Mouse (Mus musculus): Measurements from ENCODE around the gene Vps35l. TPM values are rescaled to one million over a fixed set of nuclear protein-coding genes. Genes with fewer than 3 reads are reported as not detected.

Gene Vps35l
- total RNA-seq (2015) (40.4 and 51.6 TPM in 2 replicates), total RNA-seq (2017) (49.5 and 49.7 TPM in 2 replicates)

GRCm38 (mm10) chr7:118739975-118740531 lies at the start of gene Vps35l:
Vps35l (plus strand) TSS chr7:118740226.
- peak; percentile 79 for ATAC-seq (ENCODE audit: poor library complexity, severe bottlenecking)

GRCm38 (mm10) chr7:118691287-118691686 lies 48.7 kb upstream of the Vps35l start:
- no peak for ATAC-seq (ENCODE audit: poor library complexity, severe bottlenecking)

- no peak for ATAC-seq (ENCODE audit: poor library complexity, severe bottlenecking)
Measured at GRCm38 (mm10) chr7:118696146-118696545, 43.9 kb upstream of the Vps35l start.

- ATAC-seq (ENCODE audit: poor library complexity, severe bottlenecking): no peak
Measured at GRCm38 (mm10) chr7:118697168-118697567, 42.9 kb upstream of the Vps35l start.

GRCm38 (mm10) chr7:118698882-118699281 lies 41.1 kb upstream of the Vps35l start:
- ATAC-seq (ENCODE audit: poor library complexity, severe bottlenecking): no peak

- ATAC-seq (ENCODE audit: poor library complexity, severe bottlenecking): peak; percentile 84
Measured at GRCm38 (mm10) chr7:118703144-118703561, 36.9 kb upstream of the Vps35l start.

GRCm38 (mm10) chr7:118704001-118704850 lies 35.8 kb upstream of the Vps35l start:
- ATAC-seq (ENCODE audit: poor library complexity, severe bottlenecking): no peak

GRCm38 (mm10) chr7:118705101-118705961 lies 34.7 kb upstream of the Vps35l start, which contains the start of gene Gde1:
Gde1 (minus strand) TSS chr7:118705778.
- peak; percentile 80 for ATAC-seq (ENCODE audit: poor library complexity, severe bottlenecking)

- no peak for ATAC-seq (ENCODE audit: poor library complexity, severe bottlenecking)
Measured at GRCm38 (mm10) chr7:118706051-118706450, 34.0 kb upstream of the Vps35l start.

- ATAC-seq (ENCODE audit: poor library complexity, severe bottlenecking): no peak
Measured at GRCm38 (mm10) chr7:118706488-118706887, 33.5 kb upstream of the Vps35l start.

GRCm38 (mm10) chr7:118707216-118707615 lies 32.8 kb upstream of the Vps35l start:
- no peak for ATAC-seq (ENCODE audit: poor library complexity, severe bottlenecking)

GRCm38 (mm10) chr7:118708002-118708401 lies 32.0 kb upstream of the Vps35l start:
- no peak for ATAC-seq (ENCODE audit: poor library complexity, severe bottlenecking)

GRCm38 (mm10) chr7:118710776-118711175 lies 29.2 kb upstream of the Vps35l start:
- no peak for ATAC-seq (ENCODE audit: poor library complexity, severe bottlenecking)

- peak; percentile 100 for ATAC-seq (ENCODE audit: poor library complexity, severe bottlenecking)
Measured at GRCm38 (mm10) chr7:118712228-118713173, 27.5 kb upstream of the Vps35l start, which contains the start of gene Ccp110. Ccp110 (plus strand) TSS chr7:118712552.

GRCm38 (mm10) chr7:118714873-118715272 lies 25.2 kb upstream of the Vps35l start:
- no peak for ATAC-seq (ENCODE audit: poor library complexity, severe bottlenecking)

GRCm38 (mm10) chr7:118718066-118718465 lies 22.0 kb upstream of the Vps35l start:
- ATAC-seq (ENCODE audit: poor library complexity, severe bottlenecking): no peak

- ATAC-seq (ENCODE audit: poor library complexity, severe bottlenecking): no peak
Measured at GRCm38 (mm10) chr7:118723927-118724326, 16.1 kb upstream of the Vps35l start.

GRCm38 (mm10) chr7:118725459-118725858 lies 14.6 kb upstream of the Vps35l start:
- no peak for ATAC-seq (ENCODE audit: poor library complexity, severe bottlenecking)

- no peak for ATAC-seq (ENCODE audit: poor library complexity, severe bottlenecking)
Measured at GRCm38 (mm10) chr7:118728846-118729587, 11.0 kb upstream of the Vps35l start.
